Mouse (Mus musculus) E14TG2a.4 (cell line): ENCODE data around the gene Neurl1b.

Source experiments
- CTCF ChIP-seq: conservative IDR thresholded peaks from 2 replicates; pipeline ENCODE4 v1.5.1; 2014; ENCODE audit warnings: low read length
- NANOG ChIP-seq: IDR thresholded peaks from 2 replicates; pipeline ENCODE4 v1.6.1; 2014; ENCODE audit warnings: borderline replicate concordance, low read length, mixed read lengths
- POU5F1 ChIP-seq: IDR thresholded peaks from 2 replicates; pipeline ENCODE4 v1.6.1; 2014; ENCODE audit warnings: low read length, borderline replicate concordance

GRCm38 (mm10) chr17:26462634-26463170, 48.1 kb downstream of the Neurl1b start:
- peak; percentile 91 for TF ChIP-seq CTCF
- no peak for TF ChIP-seq POU5F1
- no peak for TF ChIP-seq NANOG
